8 mouse cellular contexts compared by ENCODE assay signal in the genomic region with DNA sequence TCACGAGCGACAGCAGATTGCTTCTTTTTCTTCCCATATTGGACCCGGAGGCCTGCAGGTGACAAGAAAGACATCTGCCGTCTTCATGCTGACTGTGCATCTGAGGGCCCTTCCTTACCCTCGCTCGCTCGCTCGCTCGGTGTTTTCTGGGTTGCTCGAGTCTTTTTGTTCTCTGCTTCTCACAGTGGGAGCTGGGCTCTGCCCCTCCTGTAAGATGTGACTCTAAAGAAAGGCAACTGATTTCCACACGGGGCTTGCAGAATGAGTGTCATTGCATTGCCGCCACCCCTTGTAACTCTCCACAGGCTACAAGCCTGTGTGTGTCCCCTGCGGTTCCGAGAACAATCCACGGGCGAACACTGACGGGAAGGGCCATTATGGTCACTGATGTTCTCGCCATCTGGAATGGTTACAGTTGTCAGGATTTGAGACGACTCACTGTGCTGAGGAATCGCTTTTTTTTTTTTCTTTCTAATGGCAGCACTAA.
DNase-seq lines count a peak whose midpoint lies in the region; ATAC-seq lines count a peak whose summit lies in the region.

No protein-coding gene starts in this region.

- H3K4me2 ChIP-seq in liver, embryonic 11.5 days = peak overlapping the region; percentile 52

- H3K4me1 ChIP-seq in liver, embryonic 11.5 days (replicated peaks; ENCODE audit: control insufficient read depth, insufficient read depth, low read length) = peaks cover 5% of the 10 kb centered on the region; the same call in 1 of the 2 replicates
- peaks cover 39% of the 10 kb centered on the region for H3K4me1 ChIP-seq in hindbrain, embryonic 10.5 days (replicated peaks)
- H3K4me1 ChIP-seq in midbrain, embryonic 10.5 days = peaks cover 39% of the 10 kb centered on the region

- H3K27ac ChIP-seq in liver, embryonic 11.5 days (ENCODE audit: low read depth, low read length) = no peak overlapping the region
- peak overlapping the region; percentile 76 for H3K27ac ChIP-seq in hindbrain, embryonic 10.5 days
- H3K27ac ChIP-seq in midbrain, embryonic 10.5 days (replicated peaks) = peak overlapping the region; percentile 68

- DNase-seq in liver, embryonic 11.5 days (ENCODE audit: low spot score) = no peak
- no peak for DNase-seq in liver
- peak; percentile 43 for DNase-seq in cerebellum, adult 9-10 months
- DNase-seq in hindbrain, embryonic 10.5 days (ENCODE audit: low spot score) = peak; percentile 58
- DNase-seq in midbrain, embryonic 10.5 days (ENCODE audit: low spot score) = peak; percentile 59
- peak; percentile 78 for DNase-seq in thymus, postnatal 14 days
- DNase-seq in ovary, postnatal 10 days (ENCODE audit: low spot score) = no peak
- DNase-seq in left cerebral cortex, adult 9 months (ENCODE audit: low spot score in 2 of 2) = no peak

- peak overlapping the region; percentile 4; the same call in 1 of the 2 replicates for H3K4me3 ChIP-seq in liver, embryonic 11.5 days (ENCODE audit: low read depth, low read length)
- H3K4me3 ChIP-seq in hindbrain, embryonic 10.5 days = peak overlapping the region; percentile 48
- peak overlapping the region; percentile 49 for H3K4me3 ChIP-seq in midbrain, embryonic 10.5 days

- no peaks in the 10 kb centered on the region for H3K36me3 ChIP-seq in liver, embryonic 11.5 days (ENCODE audit: control insufficient read depth, insufficient read depth, low read length)
- H3K36me3 ChIP-seq in hindbrain, embryonic 10.5 days = no peaks in the 10 kb centered on the region
- H3K36me3 ChIP-seq in midbrain, embryonic 10.5 days = no peaks in the 10 kb centered on the region

- H3K9me3 ChIP-seq in liver, embryonic 11.5 days (ENCODE audit: control insufficient read depth, low read length) = no peaks in the 10 kb centered on the region
- H3K9me3 ChIP-seq in hindbrain, embryonic 10.5 days = no peaks in the 10 kb centered on the region
- no peaks in the 10 kb centered on the region for H3K9me3 ChIP-seq in midbrain, embryonic 10.5 days (replicated peaks)

- peaks cover 13% of the 10 kb centered on the region for H3K27me3 ChIP-seq in liver, embryonic 11.5 days (replicated peaks; ENCODE audit: control insufficient read depth, insufficient read depth, low read length)
- peaks cover 72% of the 10 kb centered on the region for H3K27me3 ChIP-seq in hindbrain, embryonic 10.5 days (ENCODE audit: insufficient read depth, poor library complexity, severe bottlenecking)
- peaks cover 88% of the 10 kb centered on the region for H3K27me3 ChIP-seq in midbrain, embryonic 10.5 days (ENCODE audit: low read depth, poor library complexity, severe bottlenecking)

- H3K9ac ChIP-seq in liver, embryonic 11.5 days (ENCODE audit: low read depth, low read length) = no peak overlapping the region

- 12% methylated on average over 20 of the region's 20 CpGs for WGBS in liver, embryonic 11.5 days
- 2% methylated on average over 20 of the region's 20 CpGs for WGBS in hindbrain, embryonic 10.5 days
- 2% methylated on average over 20 of the region's 20 CpGs for WGBS in midbrain, embryonic 10.5 days

- no peak for ATAC-seq in liver, embryonic 11.5 days (replicated peaks; ENCODE audit: low FRiP score)

Comparison
In these comparisons a context has a peak if more than half of its experiments do, and no peak if none do; other contexts are left out.
1. DNase-seq: peak in cerebellum, adult 9-10 months (single experiment), hindbrain, embryonic 10.5 days (single experiment), midbrain, embryonic 10.5 days (single experiment) and thymus, postnatal 14 days (single experiment); none in liver, embryonic 11.5 days (single experiment), liver (single experiment), ovary, postnatal 10 days (single experiment) and left cerebral cortex, adult 9 months (0 of 2).
2. Peak in every context shown above with its lines, with median percentiles within 50 percentile points of each other: H3K4me3 ChIP-seq.